Mouse (Mus musculus) C2C12 (cell line): ENCODE results near the gene Olfr284. TPM values are rescaled to one million over a fixed set of nuclear protein-coding genes. Genes with fewer than 3 reads are reported as not detected.

Source experiments
- H3K27me3 ChIP-seq: one replicate; pipeline ENCODE4 v1.6.1; 2011; ENCODE audit not compliant: control insufficient read depth, insufficient read depth, insufficient read length
- H3K36me3 ChIP-seq: one replicate; pipeline ENCODE4 v1.6.1; 2011; ENCODE audit not compliant: control insufficient read depth, insufficient read depth
- H3K4me3 ChIP-seq: one replicate; pipeline ENCODE4 v1.5.1; 2011; ENCODE audit warnings: mild to moderate bottlenecking, control low read depth; ENCODE audit not compliant: poor library complexity, insufficient read depth, severe bottlenecking
- H3K79me2 ChIP-seq: one replicate; pipeline ENCODE4 v1.6.1; 2011; ENCODE audit not compliant: control insufficient read depth, insufficient read depth
- H3K79me3 ChIP-seq: one replicate; pipeline ENCODE4 v1.6.1; 2011; ENCODE audit warnings: low read depth, control low read depth
- H3ac ChIP-seq: one replicate; pipeline ENCODE3; 2011; ENCODE audit warnings: low read depth; ENCODE audit not compliant: control insufficient read depth, insufficient read length
- CEBPB ChIP-seq: IDR thresholded peaks from one replicate; pipeline ENCODE4 v1.6.1; 2011; ENCODE audit warnings: low read depth, mild to moderate bottlenecking, control low read depth, moderate library complexity
- CTCF ChIP-seq: IDR thresholded peaks from one replicate; pipeline ENCODE4 v1.5.1; 2011; ENCODE audit not compliant: control insufficient read depth, insufficient read depth, insufficient read length
- FOSL1 ChIP-seq: IDR thresholded peaks from one replicate; pipeline ENCODE4 v1.8.0; 2011; ENCODE audit warnings: mild to moderate bottlenecking, low read length; ENCODE audit not compliant: poor library complexity, insufficient read depth, severe bottlenecking
- MAX ChIP-seq: IDR thresholded peaks from one replicate; pipeline ENCODE4 v1.6.1; 2011; ENCODE audit warnings: mild to moderate bottlenecking, control low read depth
- MYOD1 ChIP-seq: IDR thresholded peaks from one replicate; pipeline ENCODE4 v1.6.1; 2011; ENCODE audit warnings: low read depth; ENCODE audit not compliant: control insufficient read depth, insufficient read length
- MYOG ChIP-seq: IDR thresholded peaks from one replicate; pipeline ENCODE4 v1.6.1; 2011; ENCODE audit not compliant: control insufficient read depth, insufficient read length; ENCODE audit errors: extremely low read depth
- USF1 ChIP-seq: IDR thresholded peaks from one replicate; pipeline ENCODE4 v1.6.1; 2011; ENCODE audit warnings: low read depth, mild to moderate bottlenecking, control low read depth, moderate library complexity
- long read RNA-seq, 2 experiments: library from polyadenylated mRNA; unstranded; transcript quantifications; one replicate each; pipeline ENCODE4 v2.0.0; 2019 to 2020
- polyA plus RNA-seq: library from polyadenylated mRNA; unstranded; fragments of >200 nt; fragmentation: generic; extraction: Trizol; gene quantifications from one replicate; pipeline ENCODE4 v1.2.1, GENCODE M21; 2012; ENCODE audit warnings: missing spikeins

The Olfr284 gene
- not detected for polyA plus RNA-seq
- long read RNA-seq, experiment 1: 0 reads
- long read RNA-seq, experiment 2: 0 reads

DNA sequence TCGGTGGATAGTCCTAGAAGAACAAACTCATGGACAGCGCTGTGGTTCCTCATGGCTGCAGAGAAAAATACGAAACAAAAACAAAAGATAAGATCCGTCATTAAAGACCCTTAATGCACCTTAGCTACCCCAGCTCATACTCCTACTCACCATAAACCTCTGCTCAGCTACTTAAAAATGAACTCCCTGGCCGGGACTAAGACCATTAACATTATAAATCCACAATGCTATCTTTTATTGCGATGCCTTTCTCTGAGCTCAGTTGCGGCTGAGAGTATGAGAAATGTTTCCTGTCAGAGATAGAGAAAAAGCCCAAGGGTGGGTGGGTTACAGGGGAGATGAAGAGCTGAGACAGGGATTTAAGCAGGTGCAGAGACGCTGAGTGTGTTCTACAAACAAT is at the start of gene Olfr284:
Gene Olfr284, minus strand, starts transcription at position 101 of the 400 bp plus-strand sequence.
- H3K4me3 ChIP-seq: no peak within 1 kb of the TSS
- TF ChIP-seq CEBPB (no peak), USF1 (no peak), CTCF (no peak), MYOD1 (no peak)

DNA sequence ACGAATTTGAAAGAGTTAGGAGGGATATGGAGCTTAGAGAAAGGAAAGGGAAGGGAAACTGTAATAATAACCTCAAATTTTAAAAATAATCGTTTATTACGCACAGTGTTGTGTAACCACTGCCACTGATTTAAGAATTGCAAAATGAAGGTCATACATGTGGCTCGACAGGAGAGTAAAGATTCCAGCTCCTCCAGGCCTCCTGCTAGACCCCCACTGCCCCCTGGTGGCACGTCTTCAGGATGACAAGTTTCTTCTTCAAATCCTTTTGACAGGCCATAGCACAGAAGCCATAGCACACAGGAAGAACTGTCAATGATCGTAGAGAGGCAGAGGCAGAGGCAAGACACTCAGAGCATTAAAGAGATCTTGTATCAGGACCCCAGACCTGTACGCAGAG is 49.0 kb upstream of the Olfr284 start:
- peaks cover 12% of the 10 kb centered on the region for H3K27me3 ChIP-seq
- TF ChIP-seq MYOD1 (no peak), CTCF (peak; percentile 61), MAX (no peak), FOSL1 (no peak), USF1 (no peak), MYOG (no peak), CEBPB (no peak)
- no peaks in the 10 kb centered on the region for H3K79me2 ChIP-seq

More for the DNA sequence above, at the start of gene Olfr284:
- no peak within 1 kb of the TSS for H3ac ChIP-seq
- H3K27me3 ChIP-seq: peaks cover 36% of the 10 kb centered on the region
- no peaks in the 10 kb centered on the region for H3K79me3 ChIP-seq
- no peaks in the 10 kb centered on the region for H3K79me2 ChIP-seq
- H3K36me3 ChIP-seq: no peaks in the 10 kb centered on the region

DNA sequence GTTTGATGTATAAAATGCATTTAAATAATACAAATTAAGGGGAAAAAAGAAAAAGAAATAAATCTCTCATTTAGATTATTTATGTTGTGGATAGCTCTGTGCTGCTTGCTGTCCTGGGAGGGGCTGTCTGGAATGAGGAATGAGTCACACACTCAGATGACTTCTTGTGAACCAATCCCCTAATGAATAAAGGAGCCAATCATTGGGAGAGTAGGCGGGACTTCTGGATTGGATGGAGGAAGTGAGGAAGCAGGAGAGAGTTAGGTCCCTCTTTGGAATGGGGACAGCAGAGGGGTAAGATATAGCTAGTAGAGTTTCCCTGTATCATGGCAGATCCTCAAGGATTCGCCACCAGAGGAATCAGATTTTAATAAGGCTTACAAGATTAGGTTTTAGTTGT is 46.8 kb upstream of the Olfr284 start:
- Histone ChIP-seq H3K27me3 (peaks cover 28% of the 10 kb centered on the region), H3K79me2 (no peaks in the 10 kb centered on the region), H3ac (no peak overlapping the region), H3K36me3 (no peaks in the 10 kb centered on the region), H3K4me3 (no peak overlapping the region), H3K79me3 (no peaks in the 10 kb centered on the region)
- no peak for TF ChIP-seq CTCF
- peak; percentile 57 for TF ChIP-seq USF1

More for the DNA sequence above, 49.0 kb upstream of the Olfr284 start:
- Histone ChIP-seq H3K36me3 (no peaks in the 10 kb centered on the region), H3ac (no peak overlapping the region), H3K4me3 (no peak overlapping the region), H3K79me3 (no peaks in the 10 kb centered on the region)

DNA sequence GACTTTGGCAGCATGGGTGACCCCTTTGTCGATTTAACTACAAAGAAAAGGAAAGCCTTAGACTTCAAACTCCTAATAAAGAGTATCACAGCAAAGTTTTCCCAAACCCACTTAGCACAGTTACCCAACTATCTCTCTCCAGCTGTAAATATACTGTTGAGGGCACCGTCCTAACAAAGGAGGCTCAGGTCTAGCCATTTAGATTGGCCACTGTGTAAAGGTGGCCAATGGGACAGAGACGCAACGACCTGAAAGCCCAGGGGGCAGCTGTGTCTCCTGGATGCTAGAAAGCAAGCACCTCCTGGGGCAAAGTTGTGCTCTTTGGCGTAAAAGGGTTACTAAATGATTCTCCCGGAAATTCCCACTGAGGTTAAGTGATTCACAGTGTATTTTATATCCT is 40.1 kb upstream of the Olfr284 start, which contains the start of gene Olfr283:
Gene Olfr283, minus strand, starts transcription at position 101 of the 400 bp plus-strand sequence.
- Histone ChIP-seq H3K36me3 (no peaks in the 10 kb centered on the region), H3K79me3 (no peaks in the 10 kb centered on the region)

DNA sequence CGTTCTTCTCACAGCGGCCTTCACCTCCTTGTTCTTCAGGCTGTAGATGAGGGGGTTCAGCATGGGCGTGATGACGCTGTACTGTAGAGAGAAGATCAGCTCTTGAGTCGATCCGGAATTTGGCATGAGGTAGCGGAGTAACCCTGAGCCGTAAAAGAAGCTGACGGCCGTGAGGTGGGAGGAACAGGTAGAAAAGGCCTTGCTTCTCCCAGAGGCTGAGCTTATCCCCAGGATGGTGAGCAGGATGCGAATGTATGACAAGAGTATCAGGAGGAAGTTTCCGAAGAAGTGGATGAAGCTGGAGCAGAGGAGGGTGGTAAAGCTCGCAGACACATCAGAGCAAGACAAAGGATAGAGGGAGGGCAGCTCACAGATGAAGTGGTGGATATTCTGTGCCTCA is 37.4 kb upstream of the Olfr284 start:
- Histone ChIP-seq H3K79me3 (no peaks in the 10 kb centered on the region), H3ac (no peak overlapping the region), H3K27me3 (peaks cover 43% of the 10 kb centered on the region), H3K36me3 (no peaks in the 10 kb centered on the region), H3K4me3 (no peak overlapping the region), H3K79me2 (no peaks in the 10 kb centered on the region)
- TF ChIP-seq USF1: no peak
- no peak for TF ChIP-seq MYOG
- no peak for TF ChIP-seq CEBPB
- no peak for TF ChIP-seq MAX
- TF ChIP-seq CTCF: no peak
- TF ChIP-seq FOSL1: no peak
- TF ChIP-seq MYOD1: no peak

More for the DNA sequence above, 40.1 kb upstream of the Olfr284 start, which contains the start of gene Olfr283:
- H3K4me3 ChIP-seq: no peak within 1 kb of the TSS
- no peak within 1 kb of the TSS for H3ac ChIP-seq
- H3K79me2 ChIP-seq: no peaks in the 10 kb centered on the region
- TF ChIP-seq MYOD1 (no peak), CEBPB (no peak), USF1 (no peak), FOSL1 (no peak)
- peaks cover 47% of the 10 kb centered on the region for H3K27me3 ChIP-seq

DNA sequence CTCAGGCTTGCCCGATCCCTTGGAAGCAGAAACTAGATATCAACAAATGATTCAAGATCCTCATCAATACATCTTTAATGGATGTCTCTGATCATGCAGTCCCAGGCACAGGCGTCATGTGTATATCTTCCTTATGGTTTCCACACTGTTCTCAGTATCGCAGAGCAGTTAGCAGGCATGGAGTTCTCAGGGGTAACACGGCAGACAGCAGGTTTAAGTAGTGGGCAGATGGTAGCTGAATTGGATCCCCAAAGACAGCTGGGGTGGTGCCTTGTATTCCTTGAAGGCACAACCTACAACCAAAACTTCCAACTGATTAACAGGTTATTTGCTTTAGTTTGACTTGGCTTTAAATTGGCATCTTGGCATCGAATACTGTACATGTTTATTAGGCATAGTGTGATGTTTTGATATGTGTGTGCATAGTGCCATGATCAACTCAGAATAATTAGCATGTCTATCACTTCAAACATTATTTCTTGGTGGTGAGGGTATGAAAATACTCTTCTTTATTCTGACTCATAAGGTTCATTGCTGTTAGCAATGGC is 23.5 kb downstream of the Olfr284 start, which contains the start of gene Olfr285:
Gene Olfr285, minus strand, starts transcription at position 177 of the 548 bp plus-strand sequence.
- TF ChIP-seq MAX (no peak), CTCF (no peak), USF1 (no peak), MYOG (no peak), FOSL1 (no peak), CEBPB (no peak), MYOD1 (no peak)

More for the DNA sequence above, 23.5 kb downstream of the Olfr284 start, which contains the start of gene Olfr285:
- Histone ChIP-seq H3ac (no peak within 1 kb of the TSS), H3K4me3 (no peak within 1 kb of the TSS), H3K36me3 (no peaks in the 10 kb centered on the region), H3K27me3 (peaks cover 7% of the 10 kb centered on the region), H3K79me2 (no peaks in the 10 kb centered on the region), H3K79me3 (no peaks in the 10 kb centered on the region)
